ENCODE assay signal across 12 mouse cellular contexts in the genomic region with DNA sequence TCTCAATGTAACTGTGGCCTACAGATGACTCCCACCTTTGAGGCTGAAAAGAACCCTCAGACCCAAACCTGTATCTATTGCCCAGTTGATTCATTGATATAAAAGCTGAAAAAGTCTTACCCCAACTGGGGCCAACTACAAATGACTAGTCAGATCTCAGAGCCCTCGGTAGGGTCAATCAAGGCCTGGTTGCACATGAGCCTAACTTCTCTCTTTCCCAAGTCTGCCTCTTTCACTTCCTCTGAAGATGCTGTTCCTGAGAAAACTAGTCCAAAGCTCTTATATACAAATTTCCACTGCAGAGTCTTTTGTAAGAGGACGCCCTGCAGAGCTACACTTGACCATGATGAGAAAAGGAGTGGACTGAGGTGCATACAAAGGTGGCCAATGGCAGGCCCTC.
"Had no signal": no experiment of that assay in that cellular context is flagged by ENCODE, and none has a peak within 500 bp of the region (broad histone marks: within the 10 kb centered on the region; RNA-seq: fewer than 3 reads in every experiment).

No protein-coding gene starts in this region.

- H3K9ac ChIP-seq: kidney, embryonic 15.5 days; liver, embryonic 14.5 days; lung, embryonic 14.5 days; midbrain, embryonic 15.5 days had no signal

- DNase-seq: kidney, adult 2 months; kidney, postnatal 14 days; lung, embryonic 14.5 days; spleen, adult 18-20 months; thymus, adult 18-20 months; thymus, postnatal 14 days had no signal

- H3K27me3 ChIP-seq: kidney, embryonic 15.5 days; midbrain, embryonic 15.5 days had no signal

- H3K36me3 ChIP-seq: kidney, embryonic 15.5 days; limb, embryonic 10.5 days; midbrain, embryonic 10.5 days; midbrain, embryonic 15.5 days had no signal

- H3K4me1 ChIP-seq: kidney, embryonic 15.5 days; limb, embryonic 10.5 days; midbrain, embryonic 10.5 days; midbrain, embryonic 15.5 days had no signal

- H3K4me3 ChIP-seq: kidney, embryonic 15.5 days; limb, embryonic 10.5 days; midbrain, embryonic 10.5 days; midbrain, embryonic 15.5 days had no signal

- H3K27ac ChIP-seq: kidney, embryonic 15.5 days; limb, embryonic 10.5 days; liver, embryonic 14.5 days; midbrain, embryonic 10.5 days; midbrain, embryonic 15.5 days had no signal

- ATAC-seq: intestine, embryonic 16.5 days; midbrain, embryonic 15.5 days had no signal
